Mouse (Mus musculus) naive thymus-derived CD4-positive, alpha-beta T cell, adult 5 months (primary cell): Measurements from ENCODE around the gene Mars2. TPM values are rescaled to one million over a fixed set of nuclear protein-coding genes. Genes with fewer than 3 reads are reported as not detected.

Experiments used
- polyA plus RNA-seq: library from polyadenylated mRNA; unstranded; fragments of 100-300 nt; shearing (Covaris generic); gene quantifications from one replicate; pipeline ENCODE4 v1.2.1, GENCODE M21; 2017

The Mars2 gene
- 3.6 TPM for polyA plus RNA-seq

DNA sequence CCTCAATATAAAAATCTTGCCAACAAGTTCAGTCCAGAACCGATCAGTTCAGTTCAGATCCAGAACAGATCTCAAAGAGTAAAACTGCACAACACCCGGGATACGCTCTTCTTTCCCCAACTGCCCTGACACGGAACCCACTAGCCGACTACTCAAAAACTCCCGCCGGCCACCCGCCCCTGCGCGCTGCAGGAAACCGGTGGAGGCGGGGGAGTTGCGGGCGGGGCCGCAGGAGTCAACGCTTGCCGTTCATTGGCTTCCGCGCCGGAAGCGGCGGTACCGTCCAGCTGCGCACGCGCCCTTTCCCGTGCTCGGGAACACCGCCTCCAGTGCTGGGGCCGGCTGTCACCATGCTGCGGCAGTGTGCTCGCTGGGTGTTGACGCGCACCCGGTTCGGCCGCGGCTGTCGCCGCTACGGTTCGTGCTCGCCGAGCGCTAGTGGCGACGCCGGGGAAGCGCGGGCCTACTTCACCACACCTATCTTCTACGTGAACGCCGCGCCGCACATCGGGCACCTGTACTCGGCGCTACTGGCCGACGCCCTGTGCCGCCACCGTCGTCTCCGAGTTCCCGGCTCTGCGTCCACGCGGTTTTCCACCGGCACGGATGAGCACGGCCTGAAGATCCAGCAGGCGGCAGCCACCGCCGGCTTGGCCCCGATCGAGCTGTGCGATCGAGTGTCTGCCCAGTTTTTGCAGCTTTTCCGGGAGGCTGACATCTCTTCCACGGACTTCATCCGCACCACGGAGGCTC, at the start of gene Mars2:
Mars2 (plus strand) TSS at position 288 of the 753 bp plus-strand sequence.

DNA sequence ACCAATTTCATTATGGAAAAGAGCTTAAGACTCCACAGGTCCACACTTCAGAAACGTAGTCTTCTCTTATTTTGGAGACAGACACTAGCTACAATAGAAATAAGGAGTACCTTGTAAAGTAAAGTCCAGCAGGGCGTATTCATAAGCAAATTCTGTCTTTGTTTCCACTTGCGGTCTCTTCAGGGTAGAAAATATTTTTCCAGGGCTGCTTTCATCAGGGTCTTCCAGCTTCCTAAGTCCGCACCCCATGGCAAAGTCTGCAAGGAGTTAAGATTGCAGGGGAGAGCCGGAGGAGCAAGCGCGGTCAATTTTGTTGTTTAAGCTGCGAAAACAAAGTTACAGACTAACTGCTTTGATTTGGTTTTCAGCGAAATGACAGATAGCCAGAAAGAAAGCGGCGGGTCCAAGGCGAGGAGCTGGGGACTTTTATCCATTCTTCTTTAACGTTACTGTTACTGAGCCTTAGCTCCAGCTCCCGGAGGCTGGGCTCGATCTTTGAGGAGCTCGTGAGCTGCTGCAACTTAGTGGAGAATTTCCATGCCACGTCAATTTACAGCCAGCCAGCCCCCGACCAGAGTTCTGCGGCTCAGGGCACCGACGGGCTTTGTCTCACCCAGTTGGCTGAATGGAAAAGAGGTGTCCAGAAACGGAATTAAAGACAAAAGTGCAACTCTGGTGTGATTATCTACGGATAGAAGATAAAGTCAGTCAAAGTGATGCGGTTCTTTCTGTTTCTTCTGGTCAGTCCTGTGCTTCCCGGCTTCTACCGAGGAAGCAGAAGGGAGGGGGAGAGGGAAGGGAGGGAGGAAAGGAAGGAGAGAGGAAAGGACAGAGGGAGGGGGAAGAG, 10.7 kb upstream of the Mars2 start, which contains the start of gene Rftn2:
Rftn2 (minus strand) TSS at position 772 of the 847 bp plus-strand sequence.

Other genes with a start within 250 kb of the Mars2 start
- gene Sf3b1, start 209.7 kb upstream of the Mars2 start, polyA plus RNA-seq, result 785 TPM
- 159 TPM for gene Coq10b, start 184.4 kb upstream of the Mars2 start, polyA plus RNA-seq
- gene Hspe1, start 149.0 kb upstream of the Mars2 start, polyA plus RNA-seq, result 198 TPM
- gene Hspd1, start 148.9 kb upstream of the Mars2 start, polyA plus RNA-seq, result 155 TPM
- gene Mob4, start 105.9 kb upstream of the Mars2 start, polyA plus RNA-seq, result 165 TPM
- gene Rftn2, start 10.4 kb upstream of the Mars2 start, polyA plus RNA-seq, result 6.1 TPM
- 15.5 TPM for gene Boll, start 126.3 kb downstream of the Mars2 start, polyA plus RNA-seq
- 1.9 TPM for gene Plcl1, start 168.7 kb downstream of the Mars2 start, polyA plus RNA-seq